Mouse (Mus musculus) gastrocnemius, adult 2 months (tissue): Measurements from ENCODE around the gene Cd4. TPM values are rescaled to one million over a fixed set of nuclear protein-coding genes. Genes with fewer than 3 reads are reported as not detected.

Experiments
- DNase-seq: peaks from one replicate; pipeline ENCODE4 v3.0.0; 2022
- H3K27ac ChIP-seq: fragments of 200-600 bp; 2 replicates; pipeline ENCODE4 v1.8.1; 2022; ENCODE audit warnings: mild to moderate bottlenecking
- H3K4me3 ChIP-seq: fragments of 200-600 bp; 2 replicates; pipeline ENCODE4 v1.8.1; 2022; ENCODE audit warnings: mild to moderate bottlenecking, moderate library complexity
- CTCF ChIP-seq: fragments of 200-600 bp; IDR thresholded peaks from 2 replicates; pipeline ENCODE4 v1.8.1; 2022; ENCODE audit warnings: antibody characterized with exemption, mild to moderate bottlenecking, moderate library complexity
- intact Hi-C: fragments of 180-260 bp; cut with DNase I; formaldehyde crosslinking; loops from one replicate; pipeline ENCODE4 v1.15.1; 2025
- total RNA-seq, 2 experiments: library from RNA; stranded (reverse); gene quantifications; 2 replicates each; pipeline ENCODE4 v1.2.3; 2021

Gene Cd4
- total RNA-seq, 2 experiments from 2014 or later = not detected

- Histone ChIP-seq H3K4me3 (peak within 1 kb of the TSS; percentile 66), H3K27ac (0 out of 2 replicates have a peak within 1 kb of the TSS, but pooled peaks have one; percentile 16)
- peak; percentile 18; the same call in 1 of the 2 replicates for TF ChIP-seq CTCF
- intact Hi-C loops = no loop called here
- DNase-seq = peak; percentile 71
Observed at GRCm38 (mm10) chr6:124863658-124864298, 24.2 kb downstream of the Cd4 start, which contains the start of gene Gpr162. Gene Gpr162 (minus strand): TSS chr6:124863983.

DNA sequence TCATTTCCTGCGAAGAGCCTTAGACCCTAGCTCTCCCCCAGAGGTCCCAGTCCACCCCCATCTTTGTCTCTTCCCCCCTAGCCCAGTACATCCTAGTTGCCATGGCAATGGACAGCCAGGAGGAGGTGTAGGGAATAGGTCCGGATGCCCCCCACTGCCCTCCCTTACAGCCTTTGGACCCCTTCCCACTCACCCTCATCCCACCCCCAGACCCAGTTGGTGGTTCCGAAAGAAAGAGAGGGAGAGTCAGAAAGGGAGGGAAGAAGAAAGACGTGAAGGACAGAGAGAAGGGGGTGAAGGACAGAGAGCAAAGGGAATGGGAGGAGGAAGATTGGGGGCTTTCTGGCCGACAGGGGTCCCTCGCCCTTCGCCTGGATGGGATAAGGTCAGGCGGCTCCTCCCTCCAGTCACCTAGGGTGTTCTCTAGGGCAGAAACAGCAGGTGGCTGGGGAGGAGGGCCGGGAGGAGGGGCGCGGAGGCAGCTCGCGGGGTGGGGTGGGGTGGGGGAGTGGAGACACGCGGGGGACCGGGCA lies 24.8 kb downstream of the Cd4 start:
- intact Hi-C loops = no loop called here
- DNase-seq = no peak
- no peak for TF ChIP-seq CTCF
- H3K4me3 ChIP-seq = peak overlapping the region; percentile 66
- 0 out of 2 replicates have a peak overlapping the region, but pooled peaks have one; percentile 16 for H3K27ac ChIP-seq

DNA sequence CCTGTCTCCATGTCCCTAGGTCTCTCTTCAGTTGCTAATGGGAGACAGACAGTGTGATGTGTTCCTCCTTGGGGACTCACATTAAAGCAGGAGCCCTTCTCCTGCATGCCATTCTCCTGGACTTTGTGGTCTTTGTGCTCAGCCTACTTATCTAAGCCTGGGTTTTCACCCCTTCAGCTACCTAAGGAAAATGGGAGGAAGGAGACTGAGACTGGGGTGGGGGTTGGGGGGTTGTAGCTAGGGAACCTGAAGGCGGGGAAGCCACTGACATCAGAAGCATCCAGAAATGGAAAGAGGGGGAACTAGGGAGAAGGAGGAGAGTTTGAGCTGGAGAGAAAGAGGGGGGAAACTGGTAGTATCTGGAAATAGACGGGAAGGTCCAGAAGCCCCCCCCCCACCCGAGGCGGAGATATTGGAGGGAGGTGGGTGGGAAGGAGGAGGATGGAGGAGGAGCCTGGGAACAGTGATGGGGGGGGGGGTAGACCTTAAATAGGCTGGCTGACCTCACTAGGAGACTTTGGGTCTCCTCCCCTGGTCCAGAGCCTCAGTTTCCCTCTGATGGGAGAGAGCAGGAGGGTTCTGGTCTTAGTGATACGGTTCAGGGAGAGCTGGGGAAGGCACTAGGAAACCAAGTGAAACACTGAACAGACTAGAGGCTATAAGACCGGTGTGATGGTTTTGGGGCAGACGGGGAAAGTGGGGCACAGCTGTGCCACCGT lies 25.5 kb downstream of the Cd4 start:
- intact Hi-C loops = no loop called here
- no peak for DNase-seq

DNA sequence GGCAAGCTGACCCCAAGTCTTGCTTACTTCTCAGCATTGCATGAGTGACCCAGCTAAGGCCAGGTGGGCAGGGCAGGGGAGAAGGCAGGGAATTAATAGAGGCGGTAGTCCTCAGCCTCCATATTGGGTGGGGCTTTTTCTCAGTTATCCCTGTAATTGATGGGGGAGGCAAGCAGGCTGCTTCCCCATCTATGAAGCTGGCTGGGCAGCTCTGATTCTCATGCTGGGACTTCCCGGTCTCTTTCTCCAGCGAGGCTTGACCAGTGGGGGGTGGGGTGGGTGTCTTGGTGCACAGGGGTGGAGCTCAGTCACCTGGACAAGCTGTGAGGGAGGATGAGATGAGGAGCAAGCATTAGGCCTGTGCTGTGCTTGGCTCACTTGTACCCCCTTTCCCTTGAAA lies 26.2 kb downstream of the Cd4 start:
- H3K27ac ChIP-seq = no peak overlapping the region
- no peak overlapping the region for H3K4me3 ChIP-seq
- no peak for DNase-seq
- intact Hi-C loops = no loop called here
- no peak for TF ChIP-seq CTCF

More for the DNA sequence above, 25.5 kb downstream of the Cd4 start:
- no peak for TF ChIP-seq CTCF
- no peak overlapping the region for H3K27ac ChIP-seq
- 0 out of 2 replicates have a peak overlapping the region, but pooled peaks have one; percentile 66 for H3K4me3 ChIP-seq

DNA sequence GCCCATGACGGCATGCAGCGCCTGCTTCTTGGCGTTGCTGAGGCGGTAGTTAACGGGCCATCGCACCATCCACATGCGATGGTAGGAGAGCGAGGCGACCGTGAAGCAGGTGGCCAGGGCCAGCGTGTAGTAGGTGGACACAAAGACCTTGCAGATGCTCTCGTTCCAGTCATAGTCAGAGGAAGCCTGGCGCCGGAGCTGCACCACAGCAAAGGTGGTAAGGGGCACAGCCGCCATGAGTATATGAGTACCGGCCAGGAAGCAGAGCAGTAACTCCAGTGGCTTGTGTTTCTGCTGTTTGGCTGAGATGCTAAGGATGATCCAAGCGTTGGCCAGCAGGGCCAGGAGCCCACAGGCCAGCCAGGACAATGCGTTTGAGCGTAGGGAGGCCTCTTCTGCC lies 26.8 kb downstream of the Cd4 start:
- DNase-seq = no peak
- no peak overlapping the region for H3K4me3 ChIP-seq
- TF ChIP-seq CTCF = no peak
- H3K27ac ChIP-seq = no peak overlapping the region
- intact Hi-C loops = no loop called here

GRCm38 (mm10) chr6:124860511-124860910 lies 27.5 kb downstream of the Cd4 start:
- Histone ChIP-seq H3K4me3 (no peak overlapping the region), H3K27ac (no peak overlapping the region)
- intact Hi-C loops = no loop called here
- no peak for DNase-seq
- no peak for TF ChIP-seq CTCF

DNA sequence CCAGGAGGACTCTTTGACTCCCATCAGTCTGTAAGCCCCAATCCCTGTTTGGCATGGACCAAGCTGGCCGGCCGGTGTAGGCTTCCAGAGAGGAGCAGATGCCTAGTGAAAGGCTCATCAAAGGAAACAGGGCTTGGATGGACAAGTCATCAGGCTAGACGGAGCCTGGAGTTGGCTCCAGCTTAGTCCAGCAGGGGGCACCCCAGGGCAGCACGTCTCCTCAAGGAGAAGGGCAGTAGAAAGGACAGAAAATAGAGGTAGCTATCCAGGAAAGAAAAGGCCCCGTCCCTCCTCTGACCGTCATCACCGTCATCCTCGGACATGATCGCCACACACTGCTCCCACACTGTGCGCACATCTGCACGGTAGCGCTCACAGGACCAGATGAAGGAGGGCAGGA lies 28.3 kb downstream of the Cd4 start:
- peak; percentile 91 for TF ChIP-seq CTCF
- H3K27ac ChIP-seq = no peak overlapping the region
- peak; percentile 88 for DNase-seq
- intact Hi-C loops = loop anchor here (2.0 to 10.0 kb wide), 3 partner anchors 43 to 105 kb away; partner anchors contain the start of genes Cops7a and Mlf2
- H3K4me3 ChIP-seq = no peak overlapping the region

- no peak for DNase-seq
- Histone ChIP-seq H3K4me3 (no peak overlapping the region; the same call in 1 of the 2 replicates), H3K27ac (no peak overlapping the region; the same call in 1 of the 2 replicates)
- intact Hi-C loops = loop anchor here (2.0 to 10.0 kb wide), 3 partner anchors 44 to 106 kb away; partner anchors contain the start of genes Cops7a and Mlf2
- TF ChIP-seq CTCF = no peak
Observed at GRCm38 (mm10) chr6:124858561-124859318, 29.3 kb downstream of the Cd4 start.

DNA sequence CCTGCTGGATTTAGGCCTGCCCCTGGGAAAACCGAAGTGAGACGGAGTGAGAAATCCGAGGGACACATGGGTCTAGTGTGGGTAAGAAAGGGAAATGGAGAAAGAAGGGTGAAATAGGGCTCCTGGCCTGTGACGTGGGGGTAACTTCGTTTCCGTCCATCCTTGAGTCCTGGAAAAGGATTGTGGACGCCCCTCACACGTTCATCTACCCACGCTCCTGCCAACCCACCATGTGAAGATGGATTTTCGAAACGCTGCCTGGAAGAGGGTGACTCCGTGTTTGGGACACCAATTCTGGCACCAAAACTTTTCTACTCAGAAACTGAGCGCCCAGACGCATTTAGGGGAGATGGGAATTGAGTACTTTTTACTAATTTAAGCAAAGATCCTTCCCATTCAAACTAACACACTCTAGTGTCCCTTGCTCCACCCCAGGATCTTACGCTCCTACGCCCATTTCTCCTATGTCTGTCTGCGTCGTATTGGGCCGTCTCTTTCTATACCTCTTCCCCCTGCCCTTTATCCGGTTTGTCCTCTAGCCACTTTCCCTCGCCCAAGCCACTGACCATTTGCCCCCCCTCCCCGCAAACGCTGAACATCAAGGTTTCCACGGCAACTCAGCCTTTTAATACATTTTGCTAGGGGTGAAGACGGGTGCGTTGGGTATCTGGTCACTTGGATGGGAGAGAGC lies 30.0 kb downstream of the Cd4 start:
- Histone ChIP-seq H3K27ac (peak overlapping the region; percentile 88), H3K4me3 (peak overlapping the region; percentile 86)
- TF ChIP-seq CTCF = no peak
- DNase-seq = no peak
- intact Hi-C loops = loop anchor here (2.0 to 10.0 kb wide), 3 partner anchors 44 to 107 kb away; partner anchors contain the start of genes Cops7a and Mlf2

DNA sequence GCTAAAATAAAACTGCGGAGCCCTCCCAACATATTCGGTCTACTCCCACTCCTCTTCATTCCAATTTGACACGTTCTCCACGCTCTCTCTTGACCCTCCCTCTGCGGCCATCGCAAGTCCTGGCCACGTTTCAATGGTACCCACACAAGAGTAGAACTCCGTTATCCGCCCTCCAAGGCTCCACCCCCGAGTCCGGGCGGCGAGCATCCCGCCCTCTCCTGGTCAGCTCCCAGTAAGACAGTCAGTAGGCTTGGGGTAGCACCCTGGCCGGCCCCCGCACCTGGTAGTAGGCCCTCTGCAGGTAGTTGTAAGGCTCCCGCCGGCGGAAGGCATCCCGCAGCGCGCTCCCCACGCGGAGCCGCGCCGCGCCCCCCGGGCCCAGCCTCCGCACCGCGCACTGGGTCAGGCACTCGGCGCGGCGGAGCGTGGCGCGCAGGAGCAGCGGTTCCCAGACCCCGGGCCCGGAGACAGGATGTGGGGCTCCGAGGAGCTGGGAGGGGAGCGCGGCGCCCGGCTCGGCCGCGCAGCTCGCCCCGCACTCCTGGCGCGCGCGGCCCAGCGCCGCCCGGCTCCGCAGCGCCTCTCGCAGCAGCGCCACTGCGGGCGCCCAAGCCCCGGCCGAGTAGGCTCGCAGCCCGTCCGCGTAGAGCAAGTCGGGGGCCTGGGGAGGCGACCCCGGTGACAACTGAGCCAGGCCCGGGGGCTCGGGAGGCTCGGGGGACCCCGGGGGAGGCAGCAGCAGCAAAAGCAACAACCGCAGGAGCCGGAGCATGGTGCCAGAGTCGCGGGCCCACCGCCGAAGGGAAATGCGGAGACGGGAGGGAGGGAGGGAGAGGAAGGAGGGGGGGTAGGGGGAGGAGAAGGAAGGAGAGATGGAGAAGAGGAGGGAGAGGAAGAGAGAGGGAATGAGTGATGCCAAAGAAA lies 30.8 kb downstream of the Cd4 start, which contains the start of gene P3h3:
P3h3 (minus strand) TSS at position 837 of the 924 bp plus-strand sequence.
- intact Hi-C loops = loop anchor here (5.0 to 10.0 kb wide), 2 partner anchors 45 to 108 kb away; partner anchors contain the start of gene Cops7a
- TF ChIP-seq CTCF = peak; percentile 75
- DNase-seq = peak; percentile 87
- peak within 1 kb of the TSS; percentile 86 for H3K4me3 ChIP-seq
- H3K27ac ChIP-seq = peak within 1 kb of the TSS; percentile 88
